In the genomic region with DNA sequence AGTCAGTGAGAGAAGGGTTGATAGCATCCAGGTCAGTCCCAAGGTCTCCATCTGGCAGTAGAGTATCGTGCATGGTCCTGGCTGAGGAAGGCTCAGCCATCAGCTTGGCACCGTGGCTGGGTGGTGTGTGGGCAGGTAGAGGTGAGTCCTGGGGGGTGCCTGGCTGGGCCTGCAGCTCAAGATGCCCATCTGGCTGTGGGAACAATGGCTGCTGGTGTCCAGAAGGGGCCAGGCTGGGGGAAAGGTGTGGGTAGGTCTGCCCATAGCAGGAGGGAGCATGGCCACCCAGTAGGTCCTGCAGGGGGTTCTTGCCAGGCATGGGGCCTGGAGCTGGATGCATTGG, we compare ENCODE assay signal across 1 mouse cellular context.
TF ChIP-seq lines count a peak whose summit lies in the region.

No protein-coding gene starts in this region.

TF ChIP-seq in MEL, 35 proteins besides CTCF, POLR2A, EP300 and RAD21:
- no peak for TF ChIP-seq NELFE (IDR thresholded peaks at IDR 0.05; ENCODE audit: low read depth, low read length)
- no peak for TF ChIP-seq SMC3 (IDR thresholded peaks at IDR 0.05; ENCODE audit: low read depth, low read length)
- 0 out of 2 replicates have a peak, but pooled peaks have one; percentile 2 for TF ChIP-seq NRF1 (IDR thresholded peaks at IDR 0.05; ENCODE audit: insufficient read depth, low read depth, low read length, poor library complexity, severe bottlenecking)
TF ChIP-seq in MEL: peak in this region for 1.
